Mouse (Mus musculus): ENCODE measurements around the gene Itgb5. TPM values are rescaled to one million over a fixed set of nuclear protein-coding genes. Genes with fewer than 3 reads are reported as not detected.

Itgb5 gene
- total RNA-seq, 2 experiments from 2014 or later: 31.9 to 33.3 TPM

DNA sequence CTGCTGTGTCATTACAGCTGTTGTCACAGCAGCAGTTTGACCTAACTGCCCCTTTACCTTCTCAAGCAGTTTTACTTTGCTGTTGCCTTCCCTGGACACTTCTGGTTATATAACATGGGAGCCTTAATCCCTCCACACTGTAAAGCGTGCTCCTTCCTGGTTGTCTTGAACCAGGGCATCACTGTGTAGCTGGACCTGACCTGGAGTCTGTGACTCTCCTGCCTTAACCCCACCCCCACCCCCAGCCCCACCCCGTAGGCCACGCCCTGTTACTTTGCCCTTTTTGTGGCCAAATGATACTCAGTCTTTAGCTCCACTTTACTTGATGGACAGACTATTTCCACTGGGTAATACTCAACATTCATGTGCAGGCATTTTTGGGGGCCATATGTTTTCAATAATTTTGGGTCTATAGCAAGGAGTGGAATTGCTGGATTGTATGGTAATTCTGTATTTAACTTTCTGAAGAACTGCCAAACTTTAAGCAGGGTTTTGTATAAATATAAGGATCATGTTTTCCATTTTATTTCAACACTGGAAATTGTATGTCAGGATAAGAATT, 40.8 kb downstream of the Itgb5 start:
- DNase-seq: no peak
- intact Hi-C loops (cut with DNase I; ENCODE audit: low total_unique reads): no loop called here

DNA sequence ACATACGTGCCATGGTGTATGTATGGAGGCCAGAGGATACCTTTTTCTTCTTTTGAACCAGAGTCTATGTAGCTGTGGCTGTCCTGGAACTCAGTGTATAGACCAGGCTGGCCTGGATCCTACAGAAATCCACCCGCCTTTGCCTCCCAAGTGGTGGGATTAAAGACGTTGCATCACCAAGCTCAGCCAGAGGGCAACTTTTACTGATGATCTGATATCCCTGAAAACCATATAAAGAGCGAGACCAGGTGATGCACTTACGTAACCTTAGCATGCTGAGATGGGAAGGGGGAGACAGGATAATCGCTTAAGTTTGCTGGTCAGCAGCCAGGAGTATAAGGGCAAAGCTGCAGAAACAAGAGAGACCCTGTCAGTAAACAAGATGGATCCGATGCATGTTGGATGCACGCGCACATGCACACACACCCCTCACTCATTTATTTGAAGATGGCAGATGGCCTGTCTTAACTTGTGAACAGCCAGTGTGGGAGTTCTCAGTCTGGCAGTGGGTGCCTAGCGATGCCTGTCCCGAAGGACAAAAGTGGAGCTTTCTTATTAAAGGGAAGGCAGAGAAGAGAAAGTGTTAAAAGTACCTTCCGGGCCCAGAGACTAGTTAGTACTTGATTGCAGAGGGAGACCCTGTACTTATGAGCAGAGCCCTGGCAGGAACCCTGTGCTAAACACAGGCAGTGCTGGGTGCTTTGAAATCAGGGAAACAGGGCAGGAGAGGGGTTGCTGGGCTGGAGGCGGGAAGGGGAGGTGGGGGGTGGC, 41.7 kb downstream of the Itgb5 start:
- intact Hi-C loops (cut with DNase I; ENCODE audit: low total_unique reads): no loop called here
- no peak for DNase-seq

DNA sequence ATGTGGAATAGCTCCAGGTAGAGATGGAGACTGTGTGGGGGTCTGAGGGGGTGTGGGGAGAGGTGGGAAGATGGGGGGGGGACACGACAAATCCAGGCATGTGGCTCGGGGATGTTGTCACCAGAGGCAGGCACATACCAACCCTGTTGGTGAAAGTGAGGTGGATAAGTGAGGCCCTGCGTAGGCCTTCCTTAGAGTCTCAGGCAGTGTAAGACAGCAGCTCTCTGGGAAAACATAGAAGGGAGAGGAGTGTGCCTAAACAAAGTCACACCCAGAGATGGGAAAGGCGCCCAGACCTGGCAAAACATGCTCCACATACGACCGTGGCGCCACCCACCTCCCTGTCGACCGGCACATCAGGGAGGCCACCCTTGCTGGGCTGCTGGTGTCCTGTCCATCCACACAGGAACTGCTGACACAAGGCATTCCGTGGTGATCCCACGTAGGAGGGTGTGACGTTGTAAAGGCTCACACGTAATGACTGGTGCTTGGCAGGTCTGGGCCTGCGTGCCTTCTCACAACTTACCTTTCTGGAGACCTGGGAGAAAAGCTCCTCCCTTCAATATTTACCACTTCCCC, 42.5 kb downstream of the Itgb5 start:
- intact Hi-C loops (cut with DNase I; ENCODE audit: low total_unique reads): no loop called here
- no peak for DNase-seq

DNA sequence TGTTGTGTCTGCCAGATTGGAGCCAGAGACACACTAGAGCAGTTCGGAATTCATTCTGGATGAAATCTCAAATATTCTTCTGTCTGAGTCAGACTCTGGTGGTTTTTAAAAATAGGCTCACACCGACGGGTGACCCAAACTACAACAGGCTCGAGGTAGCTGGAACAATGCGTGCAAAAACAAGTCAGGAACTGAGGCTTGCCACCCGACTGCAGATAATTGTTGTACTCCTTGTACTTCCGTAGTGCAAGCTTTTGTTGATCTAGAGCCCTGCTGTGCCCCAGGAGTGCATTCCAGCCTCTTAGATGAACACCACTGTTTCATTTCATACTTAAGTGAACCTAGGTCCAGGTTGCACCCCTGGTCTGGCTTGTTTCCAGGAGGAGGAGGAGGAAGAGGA, 43.8 kb downstream of the Itgb5 start:
- DNase-seq: no peak
- intact Hi-C loops (cut with DNase I; ENCODE audit: low total_unique reads): no loop called here

DNA sequence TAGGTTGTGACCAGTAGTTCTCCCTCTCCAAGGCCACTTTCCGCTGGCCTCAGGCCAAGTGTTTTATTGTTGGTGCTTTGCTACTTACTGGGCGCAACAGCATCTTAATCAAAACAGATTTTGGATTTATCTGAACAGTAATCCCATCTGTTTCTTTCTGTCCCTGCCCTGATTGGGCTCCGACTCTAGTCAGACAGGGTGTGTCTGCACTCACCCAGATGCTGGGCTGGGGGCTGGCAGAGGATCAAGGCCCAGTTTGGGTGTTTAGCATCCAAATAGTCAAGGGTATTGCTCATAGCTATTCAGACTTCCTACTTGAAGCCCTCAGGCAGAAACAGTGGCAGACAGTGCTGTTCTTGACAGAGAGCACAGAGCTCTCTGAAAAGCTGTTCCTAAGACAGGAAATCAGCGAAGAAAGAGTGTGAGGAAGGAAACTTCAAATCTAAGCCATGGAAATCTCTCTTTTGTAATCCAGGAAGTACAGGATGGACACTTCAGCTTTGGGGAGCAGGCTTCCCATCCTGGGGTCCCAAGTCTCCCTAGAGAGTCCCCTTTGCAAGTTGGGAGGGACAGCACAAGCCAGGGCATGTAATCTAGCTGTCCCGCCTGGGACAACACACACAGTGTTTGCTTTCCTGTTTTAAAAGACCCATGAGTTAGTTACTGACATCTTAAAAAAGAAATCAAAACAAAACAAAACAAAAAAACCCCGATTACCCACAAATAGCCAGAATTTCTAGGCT, 48.7 kb downstream of the Itgb5 start:
- intact Hi-C loops (cut with DNase I; ENCODE audit: low total_unique reads): no loop called here
- peak; percentile 81 for DNase-seq

DNA sequence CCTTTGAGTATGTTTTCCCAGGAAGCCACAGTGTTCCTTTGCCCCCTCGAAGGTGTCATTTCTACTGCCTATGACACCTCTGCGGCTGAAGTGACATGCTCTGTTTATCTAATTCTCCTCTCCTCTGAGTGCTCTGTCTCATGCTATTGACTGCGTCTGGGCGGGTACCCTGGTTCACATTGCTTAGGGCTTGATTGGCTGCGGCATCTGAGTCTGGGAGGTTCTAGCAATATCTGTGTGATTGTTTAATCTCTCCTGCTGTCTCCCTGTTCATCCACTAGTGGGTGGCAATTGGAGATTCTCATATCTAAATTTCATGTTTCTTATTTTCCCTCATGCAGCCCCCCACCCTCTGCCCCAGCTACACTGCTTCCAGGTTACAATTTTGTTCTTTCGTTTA, 49.6 kb downstream of the Itgb5 start:
- intact Hi-C loops (cut with DNase I; ENCODE audit: low total_unique reads): no loop called here
- no peak for DNase-seq

DNA sequence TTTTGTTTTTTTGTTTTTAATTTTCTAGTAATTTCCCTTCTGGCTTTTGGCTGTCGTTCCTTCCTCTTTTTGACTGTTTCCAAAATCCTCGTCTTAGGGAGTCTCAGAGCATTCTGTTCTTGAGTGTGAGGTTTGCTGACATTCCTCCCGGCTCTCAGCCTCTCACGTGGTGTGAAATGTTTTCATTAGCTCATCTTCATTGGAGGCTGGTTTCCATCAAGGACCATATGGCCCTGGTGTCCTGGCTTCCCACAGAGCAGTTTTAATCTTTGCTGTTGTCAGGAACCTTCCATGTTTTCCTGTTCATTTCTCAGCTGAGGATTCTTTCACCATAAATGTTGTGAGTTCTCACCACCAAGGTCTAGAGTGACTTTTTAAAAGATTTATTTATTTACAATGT, 50.1 kb downstream of the Itgb5 start:
- intact Hi-C loops (cut with DNase I; ENCODE audit: low total_unique reads): no loop called here
- no peak for DNase-seq

DNA sequence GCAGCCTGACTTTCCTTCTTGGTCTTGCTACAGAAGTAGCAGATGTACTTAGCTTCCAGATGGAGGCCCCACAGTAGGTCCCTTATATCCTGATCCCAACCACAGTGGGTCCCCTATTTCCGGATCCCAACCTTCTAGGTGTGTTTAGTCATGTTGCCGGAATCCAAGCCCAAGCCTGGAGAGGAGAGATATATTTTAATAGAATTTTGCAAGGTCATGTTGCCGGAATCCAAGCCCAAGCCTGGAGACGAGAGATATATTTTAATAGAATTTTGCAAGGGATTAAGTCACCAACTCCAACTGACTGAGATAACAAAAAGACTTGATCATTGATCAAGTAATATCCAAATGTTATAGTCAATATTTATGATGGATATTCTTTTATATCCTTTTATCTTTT, 51.3 kb downstream of the Itgb5 start:
- intact Hi-C loops (cut with DNase I; ENCODE audit: low total_unique reads): loop anchor here (10.0 kb wide), 2 partner anchors 46 to 64 kb away; no protein-coding TSS in a partner anchor
- no peak for DNase-seq

DNA sequence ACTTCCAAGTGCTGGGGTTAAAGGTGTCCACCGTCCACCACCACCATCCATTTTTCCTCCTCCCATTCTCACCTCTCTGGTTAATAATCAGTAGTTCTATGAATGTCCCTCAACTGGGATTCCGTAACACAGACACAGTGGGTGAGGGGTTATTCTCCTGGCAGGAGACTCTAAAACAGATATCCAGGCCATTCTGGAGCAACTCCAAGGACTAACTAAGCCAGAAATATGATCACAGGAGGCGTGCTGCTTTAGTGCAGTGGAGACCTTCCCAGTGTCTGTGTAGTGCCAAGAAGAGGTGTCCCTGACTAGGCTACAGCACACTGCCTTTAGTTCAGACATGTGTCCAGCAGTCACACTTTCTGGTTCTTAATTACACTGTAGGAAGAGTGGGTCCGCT, 53.1 kb downstream of the Itgb5 start:
- intact Hi-C loops (cut with DNase I; ENCODE audit: low total_unique reads): loop anchor here (10.0 kb wide), 2 partner anchors 48 to 62 kb away; no protein-coding TSS in a partner anchor
- peak; percentile 63 for DNase-seq

DNA sequence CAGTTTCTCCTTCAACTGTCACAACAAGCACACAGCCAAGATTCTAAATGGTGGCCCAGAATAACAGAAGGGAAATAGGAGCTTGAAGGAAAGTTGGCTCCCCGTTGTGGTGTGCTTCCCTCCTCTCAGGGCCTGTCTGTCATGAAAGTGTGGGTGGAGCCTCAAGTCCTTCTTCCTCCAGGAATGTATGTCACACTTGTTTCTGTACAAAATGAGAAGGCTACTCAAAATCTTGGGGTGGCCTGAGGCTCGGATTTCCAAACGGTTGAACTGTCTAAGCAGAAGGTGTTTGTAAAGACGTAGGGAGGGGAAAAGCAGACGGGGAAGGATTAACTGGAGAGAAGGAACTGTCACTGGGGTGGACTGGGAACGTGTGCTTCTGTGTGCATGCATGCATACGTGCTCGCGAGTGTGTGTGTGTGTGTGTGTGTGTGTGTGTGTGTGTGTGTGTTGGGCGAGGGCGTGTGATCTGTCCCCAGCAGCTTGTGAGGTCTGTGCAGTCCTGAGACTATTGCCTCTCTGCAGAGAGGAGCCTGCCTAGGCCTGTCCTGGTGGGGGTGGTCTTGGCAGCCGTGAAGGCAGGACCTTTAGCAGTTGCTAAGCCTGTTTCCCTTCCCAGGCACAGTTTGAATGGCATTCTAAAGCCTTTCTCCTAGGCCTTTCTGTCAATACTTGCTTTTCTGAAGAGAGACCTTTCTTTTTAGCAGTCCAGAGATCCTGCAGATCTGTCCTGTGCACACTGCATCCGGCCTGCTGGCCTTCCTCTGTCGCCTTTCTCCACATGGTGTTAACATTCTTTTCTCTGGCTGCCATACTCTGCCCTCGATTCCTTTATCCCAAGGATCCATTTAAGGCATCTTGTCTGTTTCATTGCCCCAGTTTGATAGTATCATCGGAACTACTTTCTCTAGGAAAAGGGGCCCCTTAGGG, 53.8 kb downstream of the Itgb5 start:
- no peak for DNase-seq
- intact Hi-C loops (cut with DNase I; ENCODE audit: low total_unique reads): loop anchor here (10.0 kb wide), 2 partner anchors 49 to 61 kb away; no protein-coding TSS in a partner anchor

DNA sequence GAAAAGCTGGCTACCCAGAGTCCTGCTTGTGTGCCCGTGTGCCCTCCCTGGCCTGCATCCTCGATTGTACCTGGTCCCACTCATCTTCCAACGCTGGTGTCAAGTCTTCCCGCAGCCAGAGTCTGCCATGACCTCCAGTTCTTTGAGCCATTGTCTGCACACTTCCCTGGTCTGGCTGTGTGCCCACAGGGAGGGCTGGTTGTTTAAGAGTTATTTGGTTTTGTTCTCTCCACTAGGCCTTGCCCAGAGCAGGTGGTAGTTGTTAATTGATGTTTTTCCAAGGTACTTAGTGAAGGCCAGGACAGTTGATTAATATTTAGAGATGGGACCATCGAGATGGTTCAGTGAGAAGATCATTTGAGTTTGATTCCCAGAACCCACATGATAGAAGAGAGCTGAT, 54.7 kb downstream of the Itgb5 start:
- no peak for DNase-seq
- intact Hi-C loops (cut with DNase I; ENCODE audit: low total_unique reads): loop anchor here (10.0 kb wide), 2 partner anchors 49 to 61 kb away; no protein-coding TSS in a partner anchor

DNA sequence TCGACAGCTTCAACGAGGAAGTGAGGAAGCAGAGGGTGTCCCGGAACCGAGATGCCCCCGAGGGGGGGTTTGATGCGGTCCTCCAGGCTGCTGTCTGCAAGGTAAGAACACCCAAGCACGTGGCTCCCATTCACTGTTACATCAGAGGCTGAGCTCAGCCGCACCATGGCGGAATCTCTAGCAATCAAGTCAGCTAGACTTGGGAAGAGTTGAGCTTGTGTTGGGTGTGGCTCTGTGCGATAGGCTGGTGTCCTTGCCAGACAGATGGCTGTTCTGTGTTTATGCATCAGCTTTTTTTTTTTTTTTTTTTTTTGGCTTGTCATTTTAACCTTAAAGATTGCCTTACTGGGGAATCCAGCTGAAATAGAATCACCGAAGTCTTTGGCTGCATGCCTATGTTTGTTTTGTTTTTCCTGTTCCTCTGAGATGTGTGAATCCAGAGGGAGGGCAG, 55.6 kb downstream of the Itgb5 start:
- DNase-seq: no peak
- intact Hi-C loops (cut with DNase I; ENCODE audit: low total_unique reads): loop anchor here (10.0 kb wide), 2 partner anchors 50 to 60 kb away; no protein-coding TSS in a partner anchor

DNA sequence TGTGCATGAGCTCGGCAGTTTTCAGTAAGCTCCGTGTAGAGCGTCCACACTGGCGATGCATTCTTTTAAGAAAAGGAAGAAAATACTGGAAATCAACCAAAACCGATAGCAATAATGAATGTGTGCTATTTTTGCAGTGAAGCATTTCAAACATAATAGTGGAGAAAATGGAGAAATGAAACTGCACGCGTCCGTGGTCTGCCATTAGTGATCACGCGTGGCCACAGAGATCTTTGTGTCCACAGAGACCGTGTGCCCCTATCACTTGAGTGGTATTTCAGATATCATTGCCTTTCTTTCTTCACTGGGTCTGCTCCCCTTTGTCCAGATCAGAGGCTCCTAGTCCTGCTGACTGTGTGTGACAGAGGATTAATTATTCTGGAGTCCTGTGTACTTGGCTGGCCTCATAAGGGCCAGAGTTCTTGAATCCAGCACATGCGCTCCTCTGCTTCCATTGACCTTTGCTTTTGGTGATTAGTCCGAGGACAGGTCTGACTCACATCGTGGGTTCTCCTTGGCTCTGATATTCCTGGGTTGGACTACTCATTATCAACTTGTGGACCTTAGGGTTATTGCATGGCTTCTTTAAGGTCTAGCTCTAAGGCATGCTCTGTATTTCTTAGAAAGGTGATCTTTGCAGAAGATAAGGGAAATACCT, 56.3 kb downstream of the Itgb5 start:
- intact Hi-C loops (cut with DNase I; ENCODE audit: low total_unique reads): loop anchor here (10.0 kb wide), 2 partner anchors 51 to 59 kb away; no protein-coding TSS in a partner anchor
- no peak for DNase-seq

DNA sequence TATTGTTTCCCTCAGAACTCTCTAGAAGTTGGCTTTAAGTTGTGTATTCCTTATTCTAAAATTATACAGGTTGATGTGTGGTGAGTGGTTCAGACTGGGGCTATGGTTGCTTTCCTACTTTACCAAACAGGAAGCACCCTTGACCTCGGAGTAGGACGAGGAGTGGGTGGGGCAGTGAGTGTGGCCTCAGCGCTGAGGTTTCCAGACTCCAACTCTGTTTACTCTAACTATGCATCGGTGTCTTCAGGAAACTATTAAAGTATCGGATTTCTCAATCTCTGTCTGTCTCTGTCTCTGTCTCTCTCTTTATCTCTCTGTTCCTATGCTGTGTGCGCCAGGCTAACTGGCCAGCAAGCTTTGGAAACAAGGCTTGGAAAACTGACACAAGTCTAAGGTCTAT, 57.2 kb downstream of the Itgb5 start:
- no peak for DNase-seq
- intact Hi-C loops (cut with DNase I; ENCODE audit: low total_unique reads): loop anchor here (10.0 kb wide), 2 partner anchors 52 to 58 kb away; no protein-coding TSS in a partner anchor

DNA sequence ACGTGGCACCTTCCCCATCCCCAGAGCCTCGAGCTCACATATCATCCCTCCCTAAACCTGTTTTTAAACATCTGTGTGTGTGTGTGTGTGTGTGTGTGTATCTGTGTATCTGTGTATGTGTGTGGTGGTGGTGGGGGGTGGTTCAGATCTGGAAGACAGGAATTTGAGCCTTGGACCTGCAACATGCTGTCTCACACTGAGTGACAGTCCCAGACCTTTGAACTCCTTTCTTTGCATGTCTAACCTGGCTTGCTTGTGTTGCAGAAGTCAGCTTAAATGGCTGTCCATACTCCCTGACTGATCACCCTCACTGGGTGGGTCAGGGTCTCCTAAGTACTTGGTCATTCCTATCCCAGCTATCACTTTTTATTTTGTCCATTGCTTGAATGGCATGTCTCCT, 58.5 kb downstream of the Itgb5 start:
- no peak for DNase-seq
- intact Hi-C loops (cut with DNase I; ENCODE audit: low total_unique reads): loop anchor here (10.0 kb wide), 2 partner anchors 53 to 57 kb away; no protein-coding TSS in a partner anchor

DNA sequence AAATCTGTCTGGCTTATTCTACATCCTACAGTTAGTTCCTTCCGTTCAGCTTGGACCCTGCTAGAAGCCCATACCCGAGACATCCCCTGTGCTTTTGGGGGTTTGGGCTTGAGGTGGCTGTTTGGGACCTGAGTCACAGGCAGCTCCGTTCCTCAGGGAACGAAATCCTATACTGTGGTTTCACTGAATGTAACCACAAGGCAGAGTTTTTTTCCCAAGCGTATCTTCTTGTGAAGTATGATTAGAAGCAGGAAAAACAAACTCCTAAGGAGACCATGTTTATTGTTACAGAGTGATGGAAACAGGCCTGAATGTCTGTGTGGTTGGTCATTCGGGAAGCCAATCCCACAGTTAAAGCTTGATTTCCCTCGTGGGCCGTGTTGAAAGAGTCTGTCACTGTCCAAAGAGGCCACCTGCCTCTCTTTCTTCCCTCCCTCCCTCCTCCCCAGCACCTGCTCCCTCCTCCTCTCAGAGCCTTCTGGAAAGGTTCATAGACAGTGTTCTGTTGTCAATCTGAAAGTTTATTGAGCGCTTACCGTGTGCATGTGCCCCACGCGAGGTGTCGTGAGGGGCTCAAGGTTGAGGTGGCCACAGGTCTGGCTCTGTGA, 59.6 kb downstream of the Itgb5 start:
- intact Hi-C loops (cut with DNase I; ENCODE audit: low total_unique reads): loop anchor here (10.0 kb wide), 2 partner anchors 54 to 56 kb away; no protein-coding TSS in a partner anchor
- no peak for DNase-seq

DNA sequence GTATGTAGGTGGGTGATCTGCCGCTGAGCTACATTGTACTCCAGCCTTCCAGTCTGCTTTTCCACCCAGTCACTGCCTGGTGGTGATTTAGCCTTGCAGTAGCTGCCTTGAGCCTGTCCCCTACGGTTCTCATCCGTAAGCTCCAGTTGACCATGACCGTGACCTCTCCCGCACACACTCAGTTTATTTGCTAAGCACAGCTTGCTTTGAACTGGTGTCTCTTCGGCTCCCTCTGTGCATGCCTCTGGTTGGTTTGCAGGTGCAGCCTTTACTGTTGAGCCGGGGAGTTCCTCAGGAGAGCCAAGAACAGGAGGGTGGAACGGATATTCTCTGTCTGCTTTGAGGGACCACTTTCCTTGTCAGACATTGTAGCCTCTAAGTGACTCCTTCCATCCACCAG, 61.6 kb downstream of the Itgb5 start:
- DNase-seq: no peak
- intact Hi-C loops (cut with DNase I; ENCODE audit: low total_unique reads): no loop called here

Measured in gastrocnemius, postnatal 14 days (tissue).